Mouse (Mus musculus) heart, embryonic 15.5 days (tissue): ENCODE measurements at regions not wholly inside any gene's neighbourhood (a gene's known extent, or its start where the extent isn't known, plus 50 kb on each side); places are given as distances from the start of the nearest gene placed in this dataset.

ENCODE experiments used
- ATAC-seq: fragments of 200-750 bp; cut with Nextera tagmentation; replicated peaks from 2 replicates; pipeline ENCODE4 v1.8.0; 2017; ENCODE audit warnings: low read depth, moderate TSS enrichment; ENCODE audit not compliant: insufficient number of reproducible peaks, insufficient read depth, low FRiP score
- H3K27ac ChIP-seq: fragments of 300-500 bp; sonication (generic); 2 replicates; pipeline ENCODE4 v1.5.1; 2015; ENCODE audit warnings: mild to moderate bottlenecking, inconsistent platforms
- H3K27me3 ChIP-seq: fragments of 300-500 bp; sonication (generic); 2 replicates; pipeline ENCODE4 v1.6.1; 2015; ENCODE audit warnings: inconsistent platforms
- H3K36me3 ChIP-seq: fragments of 300-500 bp; sonication (generic); 2 replicates; pipeline ENCODE4 v1.6.1; 2015; ENCODE audit warnings: mild to moderate bottlenecking, inconsistent platforms
- H3K4me1 ChIP-seq: fragments of 300-500 bp; sonication (generic); replicated peaks from 2 replicates; pipeline ENCODE4 v1.6.1; 2015; ENCODE audit warnings: inconsistent platforms
- H3K4me2 ChIP-seq: fragments of 300-500 bp; sonication (generic); 2 replicates; pipeline ENCODE4 v1.6.1; 2015; ENCODE audit warnings: inconsistent platforms, mild to moderate bottlenecking, moderate library complexity
- H3K4me3 ChIP-seq: fragments of 300-500 bp; sonication (generic); 2 replicates; pipeline ENCODE4 v1.5.1; 2015; ENCODE audit warnings: mild to moderate bottlenecking, inconsistent platforms
- H3K9ac ChIP-seq: fragments of 300-500 bp; sonication (generic); 2 replicates; pipeline ENCODE4 v1.6.1; 2015; ENCODE audit warnings: mild to moderate bottlenecking, inconsistent platforms
- H3K9me3 ChIP-seq: fragments of 300-500 bp; sonication (generic); replicated peaks from 2 replicates; pipeline ENCODE4 v1.6.1; 2016; ENCODE audit warnings: inconsistent platforms
- WGBS: fragments of 180-500 bp; shearing (Covaris S2); methylation state at CpG from one replicate; pipeline ENCODE4 v1.1.7; 2015; ENCODE audit warnings: mixed read lengths; 5-methylcytosine and 5-hydroxymethylcytosine counted together

GRCm38 (mm10) chr15:61441012-61441411 lies 518.2 kb upstream of the A1bg start:
- Histone ChIP-seq H3K36me3 (no peaks in the 10 kb centered on the region), H3K27me3 (no peaks in the 10 kb centered on the region), H3K4me1 (no peaks in the 10 kb centered on the region), H3K27ac (no peak overlapping the region), H3K4me3 (no peak overlapping the region), H3K9me3 (no peaks in the 10 kb centered on the region), H3K9ac (no peak overlapping the region), H3K4me2 (no peak overlapping the region)
- WGBS = 82% methylated on average over 2 of the region's 2 CpGs
- no peak for ATAC-seq

DNA sequence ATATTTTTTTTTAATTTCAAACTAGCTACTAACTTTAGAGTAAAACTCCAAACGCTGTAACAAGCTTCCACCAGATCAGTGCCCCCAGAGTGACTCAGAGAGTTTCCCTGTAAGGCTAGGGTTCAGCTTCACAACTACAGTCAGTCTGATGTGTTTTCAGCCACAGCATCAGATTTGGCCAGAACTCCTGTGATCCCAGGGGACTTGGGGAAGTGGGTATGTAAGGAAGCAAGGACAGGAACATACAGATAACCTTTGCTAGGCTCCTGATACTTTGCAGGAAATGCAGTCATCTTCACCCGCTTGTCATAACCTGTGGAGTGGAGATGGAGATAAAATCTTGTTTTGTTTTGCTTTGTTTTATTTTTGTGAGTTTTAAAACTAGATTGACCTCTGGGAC lies 517.5 kb upstream of the A1bg start:
- H3K27ac ChIP-seq = no peak overlapping the region
- no peak overlapping the region for H3K4me2 ChIP-seq
- H3K9me3 ChIP-seq = no peaks in the 10 kb centered on the region
- ATAC-seq = no peak
- H3K4me3 ChIP-seq = no peak overlapping the region
- H3K4me1 ChIP-seq = no peaks in the 10 kb centered on the region
- no peaks in the 10 kb centered on the region for H3K36me3 ChIP-seq
- H3K9ac ChIP-seq = no peak overlapping the region
- H3K27me3 ChIP-seq = no peaks in the 10 kb centered on the region
- 62% methylated on average over 2 of the region's 2 CpGs for WGBS

- no peaks in the 10 kb centered on the region for H3K4me1 ChIP-seq
- no peaks in the 10 kb centered on the region for H3K9me3 ChIP-seq
- WGBS = 82% methylated on average over 2 of the region's 2 CpGs
- no peaks in the 10 kb centered on the region for H3K36me3 ChIP-seq
- ATAC-seq = no peak
- H3K27ac ChIP-seq = no peak overlapping the region
- no peak overlapping the region for H3K4me2 ChIP-seq
- no peak overlapping the region for H3K9ac ChIP-seq
- no peaks in the 10 kb centered on the region for H3K27me3 ChIP-seq
- H3K4me3 ChIP-seq = no peak overlapping the region
Observed at GRCm38 (mm10) chr15:61439623-61440170, 516.9 kb upstream of the A1bg start.

GRCm38 (mm10) chr15:61428818-61429415 lies 506.1 kb upstream of the A1bg start:
- Histone ChIP-seq H3K9ac (no peak overlapping the region), H3K4me1 (no peaks in the 10 kb centered on the region), H3K9me3 (no peaks in the 10 kb centered on the region), H3K27ac (no peak overlapping the region), H3K4me3 (no peak overlapping the region), H3K27me3 (no peaks in the 10 kb centered on the region), H3K4me2 (no peak overlapping the region), H3K36me3 (no peaks in the 10 kb centered on the region)
- WGBS = 72% methylated on average over 2 of the region's 2 CpGs
- no peak for ATAC-seq

DNA sequence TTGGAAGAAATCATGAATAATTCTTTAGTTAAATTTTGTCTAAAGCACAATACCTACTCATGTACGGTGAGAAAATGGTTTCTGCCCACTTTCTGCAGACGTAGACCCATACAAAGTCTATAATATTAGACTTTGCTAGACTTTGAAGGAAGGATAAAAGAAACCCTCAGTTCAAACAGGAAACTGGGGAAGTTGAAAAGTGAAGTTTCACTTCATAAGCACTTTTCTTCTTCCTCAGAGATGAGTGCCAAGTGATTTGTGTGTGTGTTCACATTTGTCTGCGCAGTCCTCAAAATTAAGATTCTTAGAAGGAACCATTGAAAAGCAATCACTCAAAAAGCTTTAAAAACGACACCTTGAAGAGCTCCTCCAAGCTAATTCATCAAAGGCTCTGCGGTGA lies 500.2 kb upstream of the A1bg start:
- ATAC-seq = no peak
- 71% methylated on average over 5 of the region's 5 CpGs for WGBS

GRCm38 (mm10) chr15:61417506-61417905 lies 494.7 kb upstream of the A1bg start:
- Histone ChIP-seq H3K27me3 (no peaks in the 10 kb centered on the region), H3K9ac (no peak overlapping the region), H3K27ac (no peak overlapping the region), H3K9me3 (no peaks in the 10 kb centered on the region), H3K4me3 (no peak overlapping the region), H3K36me3 (no peaks in the 10 kb centered on the region), H3K4me1 (no peaks in the 10 kb centered on the region), H3K4me2 (no peak overlapping the region)
- no peak for ATAC-seq
- 74% methylated on average over 2 of the region's 2 CpGs for WGBS

More for the DNA sequence above, 500.2 kb upstream of the A1bg start:
- H3K4me1 ChIP-seq = no peaks in the 10 kb centered on the region
- H3K36me3 ChIP-seq = no peaks in the 10 kb centered on the region
- no peak overlapping the region for H3K27ac ChIP-seq
- no peaks in the 10 kb centered on the region for H3K27me3 ChIP-seq
- no peak overlapping the region for H3K4me2 ChIP-seq
- no peak overlapping the region for H3K4me3 ChIP-seq
- H3K9ac ChIP-seq = no peak overlapping the region
- no peaks in the 10 kb centered on the region for H3K9me3 ChIP-seq

GRCm38 (mm10) chr15:61416841-61417240 lies 494.0 kb upstream of the A1bg start:
- Histone ChIP-seq H3K9ac (no peak overlapping the region), H3K4me2 (no peak overlapping the region), H3K27me3 (no peaks in the 10 kb centered on the region), H3K4me1 (no peaks in the 10 kb centered on the region), H3K27ac (no peak overlapping the region), H3K4me3 (no peak overlapping the region), H3K36me3 (no peaks in the 10 kb centered on the region), H3K9me3 (no peaks in the 10 kb centered on the region)
- 59% methylated on average over 3 of the region's 3 CpGs for WGBS
- no peak for ATAC-seq

DNA sequence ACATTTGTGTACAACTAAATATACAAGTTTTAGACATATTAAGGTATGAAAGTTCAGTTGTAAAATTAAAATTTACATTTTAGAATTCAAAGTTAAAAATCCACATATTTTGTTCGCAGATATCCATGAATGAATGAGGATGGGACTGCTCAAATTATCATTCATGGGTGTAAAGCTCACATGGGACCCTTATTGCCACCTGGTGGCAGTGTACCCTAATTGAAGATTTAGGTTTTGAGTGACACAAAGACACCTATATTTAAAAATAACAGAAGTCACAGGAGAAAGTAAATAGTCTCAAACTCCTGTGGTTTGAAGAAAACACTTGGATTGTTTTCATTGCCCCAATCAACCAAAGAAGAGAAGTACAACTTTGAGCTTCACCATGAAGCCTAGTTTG lies 492.8 kb upstream of the A1bg start:
- no peaks in the 10 kb centered on the region for H3K27me3 ChIP-seq
- H3K36me3 ChIP-seq = no peaks in the 10 kb centered on the region
- no peak overlapping the region for H3K9ac ChIP-seq
- WGBS = 53% methylated on average over 1 of the region's 1 CpGs
- no peak overlapping the region for H3K4me2 ChIP-seq
- no peak overlapping the region for H3K4me3 ChIP-seq
- no peak for ATAC-seq
- no peaks in the 10 kb centered on the region for H3K9me3 ChIP-seq
- no peaks in the 10 kb centered on the region for H3K4me1 ChIP-seq
- no peak overlapping the region for H3K27ac ChIP-seq

GRCm38 (mm10) chr15:61411821-61412220 lies 489.0 kb upstream of the A1bg start:
- ATAC-seq = no peak
- WGBS = 66% methylated on average over 2 of the region's 2 CpGs
- Histone ChIP-seq H3K4me1 (no peaks in the 10 kb centered on the region), H3K27me3 (no peaks in the 10 kb centered on the region), H3K4me2 (no peak overlapping the region), H3K27ac (no peak overlapping the region), H3K9me3 (no peaks in the 10 kb centered on the region), H3K36me3 (no peaks in the 10 kb centered on the region), H3K4me3 (no peak overlapping the region), H3K9ac (no peak overlapping the region)

GRCm38 (mm10) chr15:61410789-61411188 lies 488.0 kb upstream of the A1bg start:
- Histone ChIP-seq H3K4me1 (no peaks in the 10 kb centered on the region), H3K4me3 (no peak overlapping the region), H3K9ac (no peak overlapping the region), H3K27ac (no peak overlapping the region), H3K9me3 (no peaks in the 10 kb centered on the region), H3K4me2 (no peak overlapping the region), H3K27me3 (no peaks in the 10 kb centered on the region), H3K36me3 (no peaks in the 10 kb centered on the region)
- no peak for ATAC-seq
- WGBS = 75% methylated on average over 2 of the region's 2 CpGs

GRCm38 (mm10) chr15:61408621-61409020 lies 485.8 kb upstream of the A1bg start:
- H3K4me2 ChIP-seq = no peak overlapping the region
- H3K4me3 ChIP-seq = no peak overlapping the region
- WGBS = 82% methylated on average over 1 of the region's 1 CpGs
- H3K27ac ChIP-seq = no peak overlapping the region
- H3K4me1 ChIP-seq = no peaks in the 10 kb centered on the region
- no peak overlapping the region for H3K9ac ChIP-seq
- no peaks in the 10 kb centered on the region for H3K9me3 ChIP-seq
- H3K36me3 ChIP-seq = no peaks in the 10 kb centered on the region
- ATAC-seq = no peak
- H3K27me3 ChIP-seq = no peaks in the 10 kb centered on the region

DNA sequence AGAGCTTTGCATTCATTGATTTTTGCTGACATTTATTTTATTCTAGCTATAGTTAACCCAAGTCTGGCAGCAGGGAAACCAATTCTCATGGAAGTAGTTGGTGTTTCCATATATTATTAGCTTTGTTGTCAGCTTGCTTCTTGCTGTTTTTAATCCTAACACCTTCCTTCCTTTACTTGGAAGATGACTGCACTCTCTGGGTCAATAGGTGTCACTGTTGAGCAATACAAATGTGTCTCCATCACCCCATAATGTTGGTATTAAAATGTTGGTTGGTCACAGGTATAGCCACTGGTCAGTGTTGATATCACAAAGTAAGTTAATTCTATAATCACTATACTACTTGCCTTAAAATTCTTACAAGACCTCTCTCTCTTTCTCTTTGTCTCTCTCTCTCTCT lies 477.9 kb upstream of the A1bg start:
- H3K4me1 ChIP-seq = peaks cover under 1% of the 10 kb centered on the region; the same call in 1 of the 2 replicates
- no peak overlapping the region for H3K9ac ChIP-seq
- H3K27ac ChIP-seq = no peak overlapping the region
- H3K9me3 ChIP-seq = no peaks in the 10 kb centered on the region
- H3K27me3 ChIP-seq = no peaks in the 10 kb centered on the region
- H3K36me3 ChIP-seq = no peaks in the 10 kb centered on the region
- H3K4me2 ChIP-seq = no peak overlapping the region
- no peak for ATAC-seq
- H3K4me3 ChIP-seq = no peak overlapping the region
